Mouse (Mus musculus) brain, embryonic 14.5 days (tissue): ENCODE measurements around the gene Zfp217. TPM values are rescaled to one million over a fixed set of nuclear protein-coding genes. Genes with fewer than 3 reads are reported as not detected.
A peak's percentile ranks its signal among the peaks of the same experiment; 100 is the strongest.

ENCODE experiments used
- DNase-seq: peaks from one replicate; pipeline ENCODE4 v3.0.0-alpha.2; 2011; ENCODE audit warnings: low read depth
- CTCF ChIP-seq: fragments of 200-500 bp; IDR thresholded peaks from 2 replicates; pipeline ENCODE4 v1.5.1; 2012; ENCODE audit warnings: inconsistent platforms, mild to moderate bottlenecking, moderate library complexity, borderline replicate concordance; ENCODE audit not compliant: insufficient read depth, insufficient read length; ENCODE audit errors: extremely low read depth
- POLR2A ChIP-seq: fragments of 200-500 bp; IDR thresholded peaks from 2 replicates; pipeline ENCODE4 v1.6.1; 2012; ENCODE audit warnings: mild to moderate bottlenecking, inconsistent platforms, borderline replicate concordance; ENCODE audit not compliant: poor library complexity, insufficient read depth, insufficient read length, severe bottlenecking; ENCODE audit errors: extremely low read depth
- polyA plus RNA-seq: library from polyadenylated mRNA; depleted of rRNA; stranded (reverse); fragments of >200 nt; gene quantifications from 2 replicates; pipeline ENCODE4 v1.2.3, GENCODE M21; 2012

The Zfp217 gene
- polyA plus RNA-seq, 1 experiment: 7.6 TPM

- TF ChIP-seq POLR2A: no peak
- no peak for TF ChIP-seq CTCF
- no peak for DNase-seq
These were observed 9.6 kb upstream of the Zfp217 start for GRCm38 (mm10) chr2:170157280-170158200.

- TF ChIP-seq POLR2A: no peak
- TF ChIP-seq CTCF: peak; percentile 29; the same call in 1 of the 2 replicates
- peak; percentile 82 for DNase-seq
These were observed 7.3 kb upstream of the Zfp217 start for GRCm38 (mm10) chr2:170155089-170155740.

- no peak for TF ChIP-seq POLR2A
- TF ChIP-seq CTCF: no peak
- DNase-seq: peak; percentile 50
These were observed 6.8 kb upstream of the Zfp217 start for GRCm38 (mm10) chr2:170154738-170155088.

GRCm38 (mm10) chr2:170154301-170154721 is 6.4 kb upstream of the Zfp217 start:
- TF ChIP-seq POLR2A (no peak), CTCF (no peak)
- DNase-seq: no peak

GRCm38 (mm10) chr2:170153421-170154271 is 5.7 kb upstream of the Zfp217 start:
- peak; percentile 51 for DNase-seq

GRCm38 (mm10) chr2:170152856-170153255 is 5.0 kb upstream of the Zfp217 start:
- DNase-seq: no peak
- TF ChIP-seq POLR2A (no peak), CTCF (no peak)

More at GRCm38 (mm10) chr2:170153421-170154271, 5.7 kb upstream of the Zfp217 start:
- TF ChIP-seq CTCF (no peak), POLR2A (no peak)

GRCm38 (mm10) chr2:170152036-170152686 is 4.3 kb upstream of the Zfp217 start:
- peak; percentile 37 for DNase-seq
- TF ChIP-seq CTCF (no peak), POLR2A (no peak)

GRCm38 (mm10) chr2:170151470-170151869 is 3.6 kb upstream of the Zfp217 start:
- DNase-seq: no peak
- no peak for TF ChIP-seq CTCF
- no peak for TF ChIP-seq POLR2A

- no peak for DNase-seq
- TF ChIP-seq CTCF (no peak), POLR2A (no peak)
These were observed 925 bp upstream of the Zfp217 start for GRCm38 (mm10) chr2:170148828-170149227.

GRCm38 (mm10) chr2:170147170-170147569 is 733 bp downstream of the Zfp217 start:
- TF ChIP-seq POLR2A (no peak), CTCF (no peak)

More at GRCm38 (mm10) chr2:170147170-170147569, 733 bp downstream of the Zfp217 start:
- no peak for DNase-seq
